Mouse (Mus musculus) C2C12 (cell line): ENCODE measurements around the gene Spsb4. TPM values are rescaled to one million over a fixed set of nuclear protein-coding genes. Genes with fewer than 3 reads are reported as not detected.

Experiments
- H3K27me3 ChIP-seq: one replicate; pipeline ENCODE4 v1.6.1; 2011; ENCODE audit not compliant: control insufficient read depth, insufficient read depth, insufficient read length
- H3K36me3 ChIP-seq: one replicate; pipeline ENCODE4 v1.6.1; 2011; ENCODE audit not compliant: control insufficient read depth, insufficient read depth
- H3K4me3 ChIP-seq: one replicate; pipeline ENCODE4 v1.5.1; 2011; ENCODE audit warnings: mild to moderate bottlenecking, control low read depth; ENCODE audit not compliant: poor library complexity, insufficient read depth, severe bottlenecking
- H3K79me2 ChIP-seq: one replicate; pipeline ENCODE4 v1.6.1; 2011; ENCODE audit not compliant: control insufficient read depth, insufficient read depth
- H3K79me3 ChIP-seq: one replicate; pipeline ENCODE4 v1.6.1; 2011; ENCODE audit warnings: low read depth, control low read depth
- H3ac ChIP-seq: one replicate; pipeline ENCODE3; 2011; ENCODE audit warnings: low read depth; ENCODE audit not compliant: control insufficient read depth, insufficient read length
- CEBPB ChIP-seq: IDR thresholded peaks from one replicate; pipeline ENCODE4 v1.6.1; 2011; ENCODE audit warnings: low read depth, mild to moderate bottlenecking, control low read depth, moderate library complexity
- CTCF ChIP-seq: IDR thresholded peaks from one replicate; pipeline ENCODE4 v1.5.1; 2011; ENCODE audit not compliant: control insufficient read depth, insufficient read depth, insufficient read length
- FOSL1 ChIP-seq: IDR thresholded peaks from one replicate; pipeline ENCODE4 v1.8.0; 2011; ENCODE audit warnings: mild to moderate bottlenecking, low read length; ENCODE audit not compliant: poor library complexity, insufficient read depth, severe bottlenecking
- MAX ChIP-seq: IDR thresholded peaks from one replicate; pipeline ENCODE4 v1.6.1; 2011; ENCODE audit warnings: mild to moderate bottlenecking, control low read depth
- MYOD1 ChIP-seq: IDR thresholded peaks from one replicate; pipeline ENCODE4 v1.6.1; 2011; ENCODE audit warnings: low read depth; ENCODE audit not compliant: control insufficient read depth, insufficient read length
- MYOG ChIP-seq: IDR thresholded peaks from one replicate; pipeline ENCODE4 v1.6.1; 2011; ENCODE audit not compliant: control insufficient read depth, insufficient read length; ENCODE audit errors: extremely low read depth
- USF1 ChIP-seq: IDR thresholded peaks from one replicate; pipeline ENCODE4 v1.6.1; 2011; ENCODE audit warnings: low read depth, mild to moderate bottlenecking, control low read depth, moderate library complexity
- polyA plus RNA-seq: library from polyadenylated mRNA; unstranded; fragments of >200 nt; fragmentation: generic; extraction: Trizol; gene quantifications from one replicate; pipeline ENCODE4 v1.2.1, GENCODE M21; 2012; ENCODE audit warnings: missing spikeins

Gene Spsb4
- polyA plus RNA-seq, 1 experiment = 1.6 TPM

GRCm38 (mm10) chr9:96981121-96981520 lies 37.5 kb downstream of the Spsb4 start:
- H3K79me2 ChIP-seq = no peaks in the 10 kb centered on the region
- no peak overlapping the region for H3K4me3 ChIP-seq
- TF ChIP-seq USF1 (no peak), MYOG (no peak), MAX (no peak), FOSL1 (no peak), CTCF (no peak), CEBPB (no peak), MYOD1 (no peak)
- no peak overlapping the region for H3ac ChIP-seq
- no peaks in the 10 kb centered on the region for H3K36me3 ChIP-seq
- no peaks in the 10 kb centered on the region for H3K79me3 ChIP-seq
- H3K27me3 ChIP-seq = no peaks in the 10 kb centered on the region

- no peaks in the 10 kb centered on the region for H3K36me3 ChIP-seq
- H3ac ChIP-seq = no peak overlapping the region
- no peaks in the 10 kb centered on the region for H3K79me2 ChIP-seq
- no peaks in the 10 kb centered on the region for H3K27me3 ChIP-seq
- TF ChIP-seq FOSL1 (no peak), USF1 (no peak), MYOG (no peak), CEBPB (no peak), MAX (no peak), MYOD1 (no peak), CTCF (no peak)
- no peaks in the 10 kb centered on the region for H3K79me3 ChIP-seq
- no peak overlapping the region for H3K4me3 ChIP-seq
Observed at GRCm38 (mm10) chr9:96980037-96980997, 38.3 kb downstream of the Spsb4 start.

DNA sequence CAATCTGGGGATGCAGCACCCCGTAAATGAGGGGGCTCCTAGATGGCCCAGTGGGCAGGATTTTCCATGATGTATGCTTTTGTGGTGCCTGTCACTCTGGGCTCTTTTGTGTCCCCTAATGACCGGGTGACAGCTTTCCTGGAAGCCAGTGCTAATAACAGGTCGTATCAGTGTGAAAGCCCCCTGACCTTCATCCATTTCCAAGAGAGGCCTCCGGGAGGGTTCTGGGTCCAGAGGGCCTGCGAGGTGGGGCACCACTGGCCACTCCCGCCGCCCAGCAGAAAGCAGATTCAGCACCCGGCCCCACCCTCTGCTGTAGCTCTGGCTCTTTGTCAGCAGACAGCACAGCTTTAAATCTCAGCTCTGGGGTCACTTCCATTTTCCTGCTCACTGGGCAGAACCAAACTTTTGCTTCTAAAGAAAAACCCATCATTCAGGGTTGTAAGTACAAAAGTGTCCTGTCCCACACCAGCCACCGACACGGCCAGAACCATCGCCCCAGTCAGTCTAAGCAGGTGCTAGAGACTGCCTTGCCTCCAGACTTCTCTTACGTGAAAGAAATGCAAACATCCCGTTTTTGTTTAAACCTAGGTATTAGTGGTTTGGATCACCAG lies 39.1 kb downstream of the Spsb4 start:
- no peak overlapping the region for H3K4me3 ChIP-seq
- TF ChIP-seq CEBPB = no peak
- TF ChIP-seq CTCF = no peak
- no peak for TF ChIP-seq MYOG
- TF ChIP-seq FOSL1 = no peak
- no peak for TF ChIP-seq MAX
- no peak for TF ChIP-seq MYOD1
- TF ChIP-seq USF1 = no peak
- H3ac ChIP-seq = no peak overlapping the region
- H3K36me3 ChIP-seq = no peaks in the 10 kb centered on the region
- H3K27me3 ChIP-seq = no peaks in the 10 kb centered on the region
- no peaks in the 10 kb centered on the region for H3K79me3 ChIP-seq
- H3K79me2 ChIP-seq = no peaks in the 10 kb centered on the region

- Histone ChIP-seq H3K79me3 (no peaks in the 10 kb centered on the region), H3K36me3 (no peaks in the 10 kb centered on the region), H3ac (no peak overlapping the region), H3K4me3 (no peak overlapping the region), H3K27me3 (no peaks in the 10 kb centered on the region), H3K79me2 (no peaks in the 10 kb centered on the region)
- TF ChIP-seq CTCF (no peak), FOSL1 (no peak), CEBPB (no peak), MAX (no peak), USF1 (no peak), MYOD1 (no peak), MYOG (no peak)
Observed at GRCm38 (mm10) chr9:96978147-96978782, 40.4 kb downstream of the Spsb4 start.
